Mouse (Mus musculus) forebrain, embryonic 14.5 days (tissue): ENCODE data around the gene Ccdc134. TPM values are rescaled to one million over a fixed set of nuclear protein-coding genes. Genes with fewer than 3 reads are reported as not detected.
A peak's percentile ranks its signal among the peaks of the same experiment; 100 is the strongest.
"Not testable (repeated sequence)": the region's sequence is repeated elsewhere in the genome, so short reads cannot be mapped to it uniquely, and the experiment has no call there.

Source experiments
- ATAC-seq: fragments of 200-750 bp; cut with Nextera tagmentation; 2 replicates; pipeline ENCODE4 v1.8.0; 2017; ENCODE audit warnings: mild to moderate bottlenecking, moderate library complexity
- DNase-seq: peaks from one replicate; pipeline ENCODE4 v3.0.0-alpha.2; 2015; ENCODE audit warnings: low spot score
- H3K27ac ChIP-seq: fragments of 300-500 bp; sonication (generic); 2 replicates; pipeline ENCODE4 v1.5.1; 2014; ENCODE audit warnings: low read depth, mild to moderate bottlenecking, control low read depth, low read length, moderate library complexity
- H3K27me3 ChIP-seq: fragments of 300-500 bp; sonication (generic); replicated peaks from 2 replicates; pipeline ENCODE4 v1.6.1; 2014; ENCODE audit warnings: low read length, control low read depth, mixed read lengths; ENCODE audit not compliant: control insufficient read depth, insufficient read depth
- H3K36me3 ChIP-seq: fragments of 300-500 bp; sonication (generic); 2 replicates; pipeline ENCODE4 v1.6.1; 2014; ENCODE audit warnings: low read length, control low read depth; ENCODE audit not compliant: control insufficient read depth, insufficient read depth
- H3K4me1 ChIP-seq: fragments of 300-500 bp; sonication (generic); 2 replicates; pipeline ENCODE4 v1.6.1; 2014; ENCODE audit warnings: antibody characterized with exemption, low read length, control low read depth; ENCODE audit not compliant: control insufficient read depth, insufficient read depth
- H3K4me2 ChIP-seq: fragments of 300-500 bp; sonication (generic); 2 replicates; pipeline ENCODE4 v1.6.1; 2014; ENCODE audit warnings: mild to moderate bottlenecking, control low read depth, low read length
- H3K4me3 ChIP-seq: fragments of 300-500 bp; sonication (generic); 2 replicates; pipeline ENCODE4 v1.5.1; 2014; ENCODE audit warnings: low read depth, low read length, control low read depth
- H3K9ac ChIP-seq: fragments of 300-500 bp; sonication (generic); 2 replicates; pipeline ENCODE4 v1.6.1; 2014; ENCODE audit warnings: mild to moderate bottlenecking, low read length, control low read depth, moderate library complexity
- H3K9me3 ChIP-seq: fragments of 300-500 bp; sonication (generic); replicated peaks from 2 replicates; pipeline ENCODE4 v1.6.1; 2016; ENCODE audit warnings: low read length, control low read depth, mixed read lengths; ENCODE audit not compliant: control insufficient read depth
- WGBS: fragments of 180-500 bp; shearing (Covaris S2); extraction: QIAGEN DNeasy Blood & Tissue Kit; methylation state at CpG from one replicate; pipeline ENCODE4 v1.1.7; 2014; 5-methylcytosine and 5-hydroxymethylcytosine counted together
- polyA plus RNA-seq: library from polyadenylated mRNA; unstranded; fragments of >200 nt; fragmentation: Nextera tagmentation; extraction: Ambion mirVana; gene quantifications from 2 replicates; pipeline ENCODE4 v1.2.1, GENCODE M21; 2014

The Ccdc134 gene
- polyA plus RNA-seq, 1 experiment from 2014 or later, result 15.5 TPM

DNA sequence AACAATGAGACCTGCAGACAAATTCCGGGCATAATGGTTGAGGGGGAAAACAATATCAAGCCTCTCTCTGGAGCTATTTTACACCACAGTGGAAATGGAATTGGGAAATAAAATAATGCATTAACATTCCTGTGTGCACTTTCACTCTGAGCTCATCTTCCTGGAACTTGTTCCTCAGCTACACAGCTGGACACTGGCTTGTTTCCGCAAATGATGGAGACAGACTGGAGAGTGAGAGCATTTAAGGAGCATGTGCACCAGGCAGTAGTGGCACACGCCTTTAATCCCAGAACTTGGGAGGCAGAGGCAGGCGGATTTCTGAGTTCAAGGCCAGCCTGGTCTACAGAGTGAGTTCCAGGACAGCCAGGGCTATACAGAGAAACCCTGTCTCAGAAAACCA, 1.0 kb upstream of the Ccdc134 start:
- Histone ChIP-seq H3K4me1 (peaks cover 12% of the 10 kb centered on the region; the same call in 1 of the 2 replicates), H3K9ac (peak overlapping the region; percentile 80; the same call in 1 of the 2 replicates)
- H3K36me3 ChIP-seq, DNase-seq, H3K27ac ChIP-seq, H3K4me3 ChIP-seq, H3K9me3 ChIP-seq, ATAC-seq, H3K27me3 ChIP-seq, H3K4me2 ChIP-seq: not testable (repeated sequence)
- WGBS, result 73% methylated on average over 4 of the region's 4 CpGs

DNA sequence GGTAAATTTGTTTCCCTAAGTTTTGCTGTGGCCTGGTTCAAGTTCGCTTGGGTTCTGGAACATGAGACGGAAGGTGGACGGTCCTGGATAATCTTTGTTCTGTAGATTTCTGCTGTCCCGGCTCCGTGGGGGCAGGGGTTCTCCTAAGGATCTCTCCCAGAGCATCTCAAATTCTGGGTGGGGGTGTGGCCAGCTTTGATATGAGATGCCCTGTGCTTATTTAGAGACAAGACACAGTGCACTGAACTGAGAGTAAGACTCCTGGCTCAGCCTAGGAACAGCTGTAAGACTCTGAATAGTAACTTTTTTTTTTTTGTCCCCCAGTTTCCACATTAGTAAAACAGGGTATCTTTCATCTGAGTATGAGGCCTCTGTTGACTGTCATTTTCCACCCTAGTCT, 676 bp downstream of the Ccdc134 start:
- Histone ChIP-seq H3K9ac (peak overlapping the region; percentile 80), H3K36me3 (peaks cover 5% of the 10 kb centered on the region; the same call in 1 of the 2 replicates), H3K9me3 (no peaks in the 10 kb centered on the region), H3K4me2 (peak overlapping the region; percentile 94), H3K4me1 (peaks cover 12% of the 10 kb centered on the region; the same call in 1 of the 2 replicates), H3K4me3 (peak overlapping the region; percentile 81), H3K27me3 (no peaks in the 10 kb centered on the region), H3K27ac (no peak overlapping the region)
- 1% methylated on average over 5 of the region's 5 CpGs for WGBS
- ATAC-seq (no peak), DNase-seq (no peak)

DNA sequence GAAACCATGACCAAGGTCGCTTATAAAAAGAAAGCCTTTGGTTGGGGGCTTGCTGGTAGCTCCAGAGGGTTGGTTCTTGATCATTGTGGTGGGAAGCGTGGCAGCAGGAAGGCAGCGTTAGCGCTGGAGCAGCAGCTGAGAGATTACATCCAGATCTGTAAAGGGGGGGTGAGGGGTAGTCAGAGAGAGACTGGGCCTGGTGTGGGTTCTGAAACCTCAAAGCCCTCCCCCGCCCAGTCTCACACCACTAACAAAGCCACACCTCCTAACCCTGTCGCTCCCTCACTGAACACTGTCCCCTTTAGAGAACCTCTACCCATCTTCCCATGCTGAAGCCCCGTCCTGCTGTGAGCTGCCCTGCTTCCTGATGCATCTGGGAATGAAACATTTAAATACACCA, 2.9 kb downstream of the Ccdc134 start:
- 72% methylated on average over 7 of the region's 7 CpGs for WGBS
- H3K27ac ChIP-seq, result no peak overlapping the region

DNA sequence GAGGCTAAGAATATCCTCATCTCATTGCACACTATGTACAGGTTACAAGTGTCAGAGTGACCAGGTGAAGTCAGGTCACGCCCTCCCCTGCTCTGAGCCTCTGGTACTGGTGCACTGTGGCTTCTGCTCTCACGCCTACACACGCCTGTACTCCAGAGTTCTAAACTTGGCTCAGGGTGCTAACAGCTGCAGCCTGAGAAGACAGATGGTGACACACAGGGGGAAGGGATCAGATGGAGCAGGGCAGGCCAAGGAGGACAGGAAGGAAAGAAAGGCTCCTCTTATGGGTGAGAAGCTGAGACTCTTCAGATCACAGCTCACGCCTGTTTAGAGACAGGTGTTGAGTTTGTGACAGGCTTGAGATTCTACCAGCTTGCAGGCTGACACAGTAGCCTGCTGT, 7.7 kb downstream of the Ccdc134 start:
- Histone ChIP-seq H3K36me3 (peaks cover 8% of the 10 kb centered on the region; the same call in 1 of the 2 replicates), H3K4me1 (no peaks in the 10 kb centered on the region), H3K9me3 (no peaks in the 10 kb centered on the region), H3K9ac (no peak overlapping the region), H3K27ac (no peak overlapping the region), H3K27me3 (no peaks in the 10 kb centered on the region), H3K4me2 (no peak overlapping the region), H3K4me3 (no peak overlapping the region)
- DNase-seq (no peak), ATAC-seq (no peak)
- WGBS, result 83% methylated on average over 4 of the region's 4 CpGs

More for the DNA sequence above, 2.9 kb downstream of the Ccdc134 start:
- H3K27me3 ChIP-seq, result no peaks in the 10 kb centered on the region
- no peak overlapping the region for H3K4me2 ChIP-seq
- H3K9me3 ChIP-seq, result no peaks in the 10 kb centered on the region
- H3K9ac ChIP-seq, result no peak overlapping the region
- ATAC-seq, result no peak
- H3K4me3 ChIP-seq, result no peak overlapping the region
- no peak for DNase-seq
- H3K36me3 ChIP-seq, result peaks cover 5% of the 10 kb centered on the region; the same call in 1 of the 2 replicates
- H3K4me1 ChIP-seq, result peaks cover 12% of the 10 kb centered on the region; the same call in 1 of the 2 replicates

DNA sequence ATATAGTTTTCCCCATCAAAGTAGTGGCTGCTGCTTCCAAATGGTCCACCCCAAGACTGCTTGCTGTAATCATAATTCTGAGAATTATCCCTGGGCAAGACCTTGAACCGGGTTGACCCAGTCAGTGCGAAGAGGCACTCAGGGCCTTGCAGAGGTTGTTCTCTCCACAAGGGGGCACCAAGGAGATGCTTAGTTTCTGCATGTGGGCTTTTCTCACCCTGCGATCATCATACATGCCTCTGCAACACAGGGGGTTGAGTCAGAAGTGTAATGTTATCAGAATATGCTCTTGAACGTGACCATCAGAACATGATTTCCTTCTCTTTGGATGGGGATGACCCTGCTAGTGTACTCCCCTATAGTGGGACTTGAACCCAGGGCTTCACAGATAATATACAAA, 10.8 kb downstream of the Ccdc134 start:
- no peak overlapping the region for H3K27ac ChIP-seq
- H3K36me3 ChIP-seq, result peaks cover 12% of the 10 kb centered on the region
- H3K4me1 ChIP-seq, result no peaks in the 10 kb centered on the region
- no peak overlapping the region for H3K4me3 ChIP-seq
- H3K4me2 ChIP-seq, result no peak overlapping the region
- DNase-seq (peak; percentile 81), ATAC-seq (no peak; the same call in 1 of the 2 replicates)
- H3K9me3 ChIP-seq, result no peaks in the 10 kb centered on the region
- no peak overlapping the region for H3K9ac ChIP-seq
- 48% methylated on average over 4 of the region's 4 CpGs for WGBS
- no peaks in the 10 kb centered on the region for H3K27me3 ChIP-seq

DNA sequence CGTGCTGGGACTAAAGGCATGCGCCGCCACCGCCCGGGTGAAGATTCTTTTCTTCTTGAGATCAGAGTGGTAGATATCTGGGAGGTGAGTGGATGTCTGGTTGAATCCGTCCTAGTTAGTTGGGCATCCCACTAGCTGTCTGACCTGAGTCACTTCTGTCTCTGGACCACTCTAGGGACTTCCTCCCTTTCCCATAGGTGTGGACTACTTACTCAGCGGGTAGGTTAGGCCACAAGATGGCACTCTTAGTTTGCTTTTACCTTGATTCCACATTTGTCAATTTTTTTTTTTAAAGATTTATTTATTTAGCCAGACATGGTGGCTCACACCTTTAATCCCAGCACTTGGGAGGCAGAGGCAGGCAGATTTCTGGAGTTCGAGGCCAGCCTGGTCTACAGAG, 11.5 kb downstream of the Ccdc134 start:
- H3K4me1 ChIP-seq, result 0 out of 2 replicates have a peak, but pooled peaks cover 3% of the 10 kb centered on the region
- H3K9ac ChIP-seq, result no peak overlapping the region
- H3K4me3 ChIP-seq, result no peak overlapping the region
- DNase-seq, result peak; percentile 40
- ATAC-seq, result no peak
- peaks cover 12% of the 10 kb centered on the region for H3K36me3 ChIP-seq
- no peaks in the 10 kb centered on the region for H3K9me3 ChIP-seq
- H3K27me3 ChIP-seq, result no peaks in the 10 kb centered on the region
- 89% methylated on average over 8 of the region's 8 CpGs for WGBS
- H3K27ac ChIP-seq, result no peak overlapping the region
- no peak overlapping the region for H3K4me2 ChIP-seq

DNA sequence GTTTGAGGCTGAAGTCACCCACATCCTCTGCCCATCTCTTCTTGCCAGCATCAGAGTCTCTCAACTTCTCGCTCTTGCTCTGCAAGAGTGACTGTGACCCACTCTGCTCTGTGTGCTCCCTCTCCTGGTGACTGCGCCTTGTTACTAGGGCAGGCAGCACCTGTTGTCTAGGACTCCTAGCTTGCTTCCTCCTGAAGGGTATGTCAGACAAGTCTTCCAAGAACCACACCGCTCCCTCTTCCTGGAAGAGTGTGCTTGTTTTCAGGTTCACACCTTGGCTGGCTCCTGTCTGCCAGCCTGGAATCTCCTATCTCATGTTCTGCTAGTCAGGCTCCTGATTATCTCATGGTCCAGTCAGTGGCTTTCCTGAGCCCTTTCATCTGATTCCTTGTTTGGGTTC, 12.6 kb downstream of the Ccdc134 start:
- Histone ChIP-seq H3K9me3 (no peaks in the 10 kb centered on the region), H3K4me3 (no peak overlapping the region), H3K9ac (no peak overlapping the region), H3K27me3 (no peaks in the 10 kb centered on the region), H3K27ac (no peak overlapping the region), H3K4me1 (0 out of 2 replicates have a peak, but pooled peaks cover 3% of the 10 kb centered on the region), H3K36me3 (peaks cover 12% of the 10 kb centered on the region), H3K4me2 (no peak overlapping the region)
- 91% methylated on average over 3 of the region's 3 CpGs for WGBS
- ATAC-seq, result no peak
- DNase-seq, result no peak

DNA sequence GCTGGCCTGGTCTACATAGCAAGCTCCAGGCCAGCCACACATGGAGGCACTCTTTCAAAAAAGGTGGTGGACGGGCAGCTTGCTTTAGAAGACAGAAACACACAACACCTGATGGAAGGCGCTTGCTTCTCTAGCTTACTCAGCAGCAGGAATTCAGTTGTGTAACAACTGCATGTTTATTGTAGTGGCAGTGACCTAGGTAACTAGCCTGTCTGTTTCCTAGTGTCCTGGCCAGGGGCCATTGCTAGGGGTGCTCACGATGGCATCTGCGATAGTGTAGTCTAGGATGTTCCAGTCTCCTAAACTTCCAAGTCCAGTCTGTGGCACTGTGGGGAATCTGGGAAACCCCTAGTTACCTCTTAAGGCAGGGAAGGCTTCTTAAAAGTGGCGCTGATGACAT, 16.4 kb downstream of the Ccdc134 start:
- H3K36me3 ChIP-seq, result peaks cover 9% of the 10 kb centered on the region
- DNase-seq (no peak), ATAC-seq (no peak)
- no peaks in the 10 kb centered on the region for H3K27me3 ChIP-seq
- H3K9me3 ChIP-seq, result no peaks in the 10 kb centered on the region
- H3K9ac ChIP-seq, result no peak overlapping the region
- no peak overlapping the region for H3K4me3 ChIP-seq
- 78% methylated on average over 5 of the region's 5 CpGs for WGBS
- peak overlapping the region; percentile 15; the same call in 1 of the 2 replicates for H3K27ac ChIP-seq
- no peak overlapping the region for H3K4me2 ChIP-seq
- H3K4me1 ChIP-seq, result peaks cover 21% of the 10 kb centered on the region

DNA sequence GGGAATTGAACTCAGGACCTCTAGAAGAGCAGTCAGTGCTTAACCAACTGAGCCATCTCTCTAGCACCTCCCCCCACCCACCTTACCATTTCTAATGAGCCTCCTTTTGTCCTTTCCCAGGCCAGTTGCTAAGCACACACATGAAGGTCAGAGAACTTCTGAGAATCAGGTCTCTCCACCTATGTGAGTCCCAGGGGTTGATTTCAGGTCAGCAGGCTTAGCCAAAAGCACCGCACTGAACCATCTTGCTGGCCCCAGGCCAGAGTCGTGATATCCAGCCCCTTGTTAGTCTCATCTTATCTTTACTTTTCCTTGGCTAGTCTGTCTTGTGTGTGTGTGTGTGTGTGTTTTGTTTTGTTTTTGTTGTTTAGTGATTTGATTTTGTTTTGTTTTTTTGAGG, 17.7 kb downstream of the Ccdc134 start:
- DNase-seq, result no peak
- H3K4me3 ChIP-seq, result no peak overlapping the region

More for the DNA sequence above, 17.7 kb downstream of the Ccdc134 start:
- ATAC-seq, result no peak
- Histone ChIP-seq H3K36me3 (peaks cover 9% of the 10 kb centered on the region), H3K27me3 (no peaks in the 10 kb centered on the region), H3K4me2 (no peak overlapping the region), H3K9me3 (no peaks in the 10 kb centered on the region), H3K4me1 (peaks cover 25% of the 10 kb centered on the region), H3K27ac (peak overlapping the region; percentile 95), H3K9ac (no peak overlapping the region)
- WGBS, result 38% methylated on average over 2 of the region's 2 CpGs
